Mouse (Mus musculus) adrenal gland, postnatal 4 days (tissue): ENCODE measurements around the gene Nr1i2. TPM values are rescaled to one million over a fixed set of nuclear protein-coding genes. Genes with fewer than 3 reads are reported as not detected.
"Not testable (repeated sequence)": the region's sequence is repeated elsewhere in the genome, so short reads cannot be mapped to it uniquely, and the experiment has no call there.

ENCODE experiments used
- DNase-seq, 2 experiments: peaks; one replicate each; pipeline ENCODE4 v3.0.0; 2021 to 2022; ENCODE audit warnings: low spot score in 2 of 2, mixed read lengths in 2 of 2
- long read RNA-seq, 2 experiments: library from polyadenylated mRNA; stranded (forward); transcript quantifications; one replicate each; pipeline ENCODE4 v2.0.0; 2021
- total RNA-seq, 2 experiments: library from RNA; stranded (reverse); gene quantifications; 2 replicates each; pipeline ENCODE4 v1.2.3; 2021

Nr1i2 gene
- 1 to 10 TPM in 1 of 2 experiments, under 1 TPM in 1; 0.70 to 4.3 TPM for total RNA-seq
- long read RNA-seq, experiment 1: 0 reads
- long read RNA-seq, experiment 2: 0 reads

- DNase-seq: no peak
Observed at GRCm38 (mm10) chr16:38294685-38295348, at the start of gene Nr1i2. Nr1i2 (minus strand) TSS chr16:38294824.

- DNase-seq: peak; percentile 32 to 64
Observed at GRCm38 (mm10) chr16:38341396-38342324, 47.0 kb upstream of the Nr1i2 start, which contains the start of gene Maats1. Maats1 (minus strand) TSS chr16:38342143.

GRCm38 (mm10) chr16:38338077-38338476 is 43.5 kb upstream of the Nr1i2 start:
- not testable (repeated sequence) for DNase-seq

GRCm38 (mm10) chr16:38334431-38334830 is 39.8 kb upstream of the Nr1i2 start:
- no peak for DNase-seq

DNA sequence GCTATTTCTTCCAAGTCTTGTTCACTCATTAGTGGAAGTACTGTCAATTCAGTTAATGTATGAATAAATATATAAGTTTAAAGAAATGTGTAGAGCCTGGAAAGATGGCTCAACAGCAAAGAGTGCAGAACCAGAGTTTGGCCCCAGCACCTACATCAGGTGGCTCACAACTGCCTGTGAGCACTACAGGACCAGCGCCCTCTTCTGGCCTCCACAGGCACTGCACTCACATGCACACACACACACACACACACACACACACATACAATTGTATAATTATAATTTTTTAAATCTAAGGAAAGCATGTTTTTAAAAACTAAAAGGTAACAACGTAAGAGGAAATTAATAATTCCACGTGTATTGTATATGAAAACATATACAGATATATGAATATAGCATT is 34.7 kb upstream of the Nr1i2 start:
- DNase-seq: no peak

DNA sequence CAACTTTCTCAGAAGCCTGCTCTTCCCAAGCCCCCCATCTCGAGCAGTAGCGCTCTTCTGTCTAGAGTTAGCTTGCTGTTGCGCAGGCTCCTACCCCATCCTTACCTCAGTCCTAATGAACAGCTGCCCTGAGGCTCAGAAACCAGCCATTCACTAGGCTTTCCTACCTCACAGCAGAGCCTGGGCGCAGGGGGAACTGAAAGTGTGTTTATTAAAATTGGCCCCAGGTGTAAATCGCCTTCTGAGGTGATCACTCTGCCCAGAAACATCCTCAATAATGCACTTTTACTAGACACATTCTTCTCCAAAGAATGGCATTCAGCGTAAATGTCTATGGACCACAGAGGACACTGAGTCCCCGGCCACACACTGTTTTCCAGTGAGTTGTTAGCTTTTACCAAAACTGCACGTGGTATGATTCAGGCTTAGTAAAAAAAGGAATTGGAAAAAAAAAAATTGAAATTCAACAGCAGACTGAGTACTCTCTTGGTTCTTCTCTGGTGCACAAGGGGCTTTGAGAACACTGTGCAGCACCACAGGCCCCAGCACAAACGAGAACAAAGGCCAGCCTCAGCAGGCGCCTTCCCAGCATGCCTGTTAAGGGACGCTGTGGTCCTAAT is 32.3 kb upstream of the Nr1i2 start:
- no peak for DNase-seq

DNA sequence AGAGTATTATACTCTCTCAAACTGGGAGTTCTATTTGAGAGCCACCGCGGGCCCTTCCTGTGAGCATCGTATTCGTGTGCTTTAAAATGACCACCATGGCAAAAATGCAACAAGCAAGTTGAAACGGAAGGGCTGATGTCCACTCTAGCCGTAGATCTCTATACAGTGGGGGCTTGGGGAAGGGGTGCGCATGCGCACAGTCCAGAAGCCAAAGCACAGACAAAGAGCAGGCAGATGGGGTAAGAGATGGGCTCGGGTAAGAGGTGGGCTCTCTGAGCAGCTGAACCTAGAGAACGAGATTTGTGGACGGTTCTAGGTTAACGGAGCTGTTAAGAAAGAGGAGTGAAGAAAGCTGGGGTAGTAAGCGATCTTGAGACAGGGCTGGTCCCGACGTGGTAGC is 29.7 kb upstream of the Nr1i2 start:
- no peak for DNase-seq

GRCm38 (mm10) chr16:38321452-38321935 is 26.9 kb upstream of the Nr1i2 start:
- DNase-seq: no peak

DNA sequence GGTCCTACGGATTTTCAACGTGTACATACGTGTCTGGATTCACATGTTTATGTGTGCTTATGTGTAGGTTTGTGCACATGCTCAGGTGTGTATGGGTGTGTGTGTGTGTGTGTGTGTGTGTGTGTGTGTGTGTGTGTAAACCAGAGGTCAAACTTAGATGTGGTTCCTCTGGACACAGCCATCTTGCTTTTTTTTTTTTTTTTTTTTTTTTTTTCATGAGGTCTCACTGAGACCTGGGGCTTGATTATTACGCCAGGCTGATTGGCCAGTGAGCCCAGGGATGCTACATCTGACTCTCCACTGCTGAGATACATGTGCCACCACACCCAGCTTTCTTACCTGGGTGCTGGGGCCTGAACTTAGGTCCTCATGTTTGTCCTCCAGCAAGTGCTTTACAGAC is 24.5 kb upstream of the Nr1i2 start:
- no peak for DNase-seq

- DNase-seq: no peak
Observed at GRCm38 (mm10) chr16:38318492-38318891, 23.9 kb upstream of the Nr1i2 start.

GRCm38 (mm10) chr16:38308195-38308594 is 13.6 kb upstream of the Nr1i2 start:
- DNase-seq: no peak

DNA sequence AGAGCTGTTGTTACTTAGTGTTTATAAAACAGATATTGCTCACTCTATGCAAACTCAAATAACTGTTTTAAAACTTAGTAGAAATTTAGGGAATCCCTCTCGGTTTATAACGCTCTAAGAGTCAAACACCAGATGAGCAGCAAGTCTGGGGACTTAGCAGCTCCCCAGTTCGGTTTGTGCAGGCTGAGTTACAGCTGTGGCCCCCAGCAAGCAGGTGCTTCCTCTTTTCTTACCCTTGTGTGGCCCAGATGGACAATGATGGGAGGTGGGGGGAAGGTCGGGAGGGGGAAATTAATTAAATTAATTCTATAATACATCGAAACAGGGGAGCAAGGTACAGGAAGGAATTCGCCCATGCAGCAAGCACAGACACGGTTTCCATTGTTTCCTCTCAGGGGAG is 13.0 kb upstream of the Nr1i2 start:
- DNase-seq: no peak

DNA sequence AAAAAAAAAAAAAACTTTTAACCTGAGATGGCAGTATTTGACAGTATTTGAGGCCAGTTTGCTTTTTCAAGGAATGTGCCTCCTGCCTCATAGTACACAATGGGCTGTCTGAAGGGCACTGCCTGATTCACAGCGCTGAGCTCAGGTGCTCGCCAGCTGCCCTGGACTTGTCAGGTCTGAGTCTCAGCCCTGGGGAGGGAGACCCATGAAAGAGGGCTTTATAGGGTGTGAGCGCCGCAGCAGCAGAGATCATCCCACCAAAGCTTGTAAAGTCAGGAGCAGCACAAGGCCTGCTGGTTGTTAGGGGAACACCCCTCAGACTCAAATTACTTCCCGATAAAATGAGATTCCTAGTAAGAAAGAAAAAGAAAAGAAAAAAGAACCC is 12.6 kb upstream of the Nr1i2 start:
- no peak for DNase-seq

DNA sequence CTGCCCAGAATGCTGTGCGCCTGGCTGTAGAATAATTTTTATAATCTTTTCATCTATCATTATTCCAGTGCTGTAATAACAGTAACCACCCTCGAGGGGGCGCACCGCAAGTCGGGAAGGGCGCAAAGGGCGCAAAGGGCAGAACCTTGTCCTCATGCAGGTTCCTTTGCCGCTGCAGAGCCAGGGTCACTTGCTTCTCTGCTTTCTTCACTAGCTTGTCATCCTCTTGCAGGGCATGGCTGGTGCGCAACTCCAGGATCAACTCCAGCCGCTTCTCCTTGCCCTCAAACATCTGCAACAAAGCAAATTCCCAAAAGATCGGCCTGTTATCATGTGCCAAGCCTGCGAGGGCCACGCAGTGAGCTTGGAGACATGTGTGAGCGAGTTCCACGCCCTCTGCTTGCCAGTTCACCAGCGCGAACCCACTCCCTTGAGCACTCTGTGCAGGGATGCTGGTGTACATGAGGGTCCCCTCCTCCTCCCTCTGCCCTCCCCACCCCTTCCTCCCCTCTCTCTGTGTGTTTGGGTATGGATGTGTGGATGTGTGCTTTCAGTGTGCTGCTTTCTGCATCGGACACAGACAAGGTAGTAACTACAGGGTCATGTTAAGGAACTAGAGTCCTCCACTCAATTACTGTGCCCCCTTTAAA is 12.1 kb upstream of the Nr1i2 start:
- no peak for DNase-seq

GRCm38 (mm10) chr16:38304460-38305194 is 10.0 kb upstream of the Nr1i2 start:
- peak in 1 of 2 experiments; percentile 22 for DNase-seq

DNA sequence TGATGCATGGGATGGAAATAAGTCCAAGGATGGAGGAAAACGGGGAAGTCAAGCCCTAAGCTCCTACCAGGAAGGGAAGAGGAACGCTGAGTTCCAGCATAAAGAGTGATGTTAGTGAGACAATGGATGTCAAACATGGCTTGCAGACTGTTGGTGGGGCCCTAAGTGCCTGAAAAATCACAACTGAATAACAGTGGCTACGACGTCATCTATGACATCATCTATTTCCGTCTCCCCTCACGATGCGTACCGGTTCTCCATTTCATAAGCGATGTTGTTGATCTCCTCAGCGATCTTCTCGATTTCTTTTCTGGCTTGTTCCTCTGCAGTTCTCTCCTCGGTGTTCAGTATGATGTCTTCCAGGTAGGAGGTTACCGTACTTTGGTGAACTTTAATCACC is 7.7 kb upstream of the Nr1i2 start:
- no peak for DNase-seq

GRCm38 (mm10) chr16:38298410-38298809 is 3.8 kb upstream of the Nr1i2 start:
- DNase-seq: no peak

DNA sequence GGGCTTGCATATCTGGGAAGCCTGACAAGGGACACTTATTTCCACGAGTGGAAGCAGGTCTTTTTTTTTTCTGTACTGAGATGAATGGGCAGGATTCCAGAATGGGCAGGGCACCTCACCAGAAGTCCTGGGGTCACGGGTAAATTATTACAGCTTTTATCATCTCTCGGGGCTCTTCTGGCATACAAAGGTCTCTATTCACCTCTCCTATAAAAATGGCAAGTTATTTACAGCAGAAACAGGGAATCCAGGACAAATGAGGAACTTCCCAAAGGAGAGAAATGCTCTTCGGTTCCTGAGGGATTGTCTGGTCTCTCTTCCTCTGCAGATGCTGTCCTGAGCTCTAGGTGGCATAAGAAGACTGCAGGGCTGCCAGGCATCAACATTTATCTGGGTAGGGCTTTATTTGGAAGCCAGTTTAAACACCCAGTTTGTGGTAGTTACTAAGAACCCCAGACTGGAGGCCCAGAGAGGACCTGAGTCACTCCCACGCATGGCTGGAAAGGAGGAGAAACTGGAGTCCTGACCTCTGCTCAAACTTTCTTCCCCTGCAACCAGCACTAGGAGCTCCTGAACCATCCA is 816 bp upstream of the Nr1i2 start:
- no peak for DNase-seq

DNA sequence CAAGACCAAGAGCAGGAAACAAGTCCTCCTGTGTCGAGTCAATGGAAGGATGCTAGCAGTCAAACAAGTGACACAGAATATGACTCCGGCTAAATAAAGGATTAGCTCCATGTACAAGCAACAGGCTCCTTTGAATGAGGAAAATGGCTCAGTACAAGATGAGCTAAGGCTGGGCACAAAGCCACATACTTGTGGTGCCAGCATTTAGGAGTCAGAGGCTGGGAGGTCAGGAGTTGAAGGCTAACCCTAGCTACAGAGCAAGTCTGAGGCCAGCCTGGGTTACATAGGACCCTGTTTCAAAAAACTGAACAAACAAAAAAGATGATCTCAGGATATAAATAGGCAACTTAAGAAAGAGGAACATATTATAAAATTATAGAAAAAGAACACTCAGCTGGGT is 4.5 kb downstream of the Nr1i2 start:
- DNase-seq: no peak

GRCm38 (mm10) chr16:38288851-38289250 is 5.8 kb downstream of the Nr1i2 start:
- DNase-seq: no peak
